In the genomic region with DNA sequence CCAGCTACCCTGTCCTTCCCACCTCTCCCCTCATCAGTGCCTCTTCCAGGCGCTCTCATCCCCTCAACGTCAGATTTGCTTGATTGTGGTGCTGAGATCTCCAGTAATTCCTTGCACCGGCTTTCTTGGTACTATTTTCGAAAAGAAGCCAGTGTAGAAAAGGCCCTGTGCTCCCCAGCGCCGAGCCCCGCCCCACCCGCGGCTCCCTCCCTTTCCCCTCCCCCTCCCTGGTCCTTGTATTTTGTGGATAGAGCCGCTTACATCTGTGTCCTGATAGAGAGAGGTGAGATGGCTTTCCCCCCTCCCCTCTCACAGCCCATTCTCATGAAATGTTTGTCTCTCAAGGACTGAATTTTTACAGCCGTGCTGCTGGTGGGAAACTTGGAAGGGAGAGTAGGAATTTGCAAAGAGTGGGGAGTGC, we compare ENCODE assay signal across 9 mouse cellular contexts.
DNase-seq lines count a peak whose midpoint lies in the region; ATAC-seq lines count a peak whose summit lies in the region.
"Had no signal": no experiment of that assay in that cellular context is flagged by ENCODE, and none has a peak within 500 bp of the region (broad histone marks: within the 10 kb centered on the region; RNA-seq: fewer than 3 reads in every experiment).

No protein-coding gene starts in this region.

- no peaks in the 10 kb centered on the region for H3K9me3 ChIP-seq in heart, embryonic 11.5 days (replicated peaks; ENCODE audit: control insufficient read depth, low read length)
- H3K9me3 ChIP-seq in liver, embryonic 11.5 days (ENCODE audit: control insufficient read depth, low read length), result no peaks in the 10 kb centered on the region

- peak overlapping the region; percentile 52 for H3K4me2 ChIP-seq in heart, embryonic 11.5 days
- 0 out of 2 replicates have a peak overlapping the region, but pooled peaks have one; percentile 6 for H3K4me2 ChIP-seq in liver, embryonic 11.5 days

- H3K4me1 ChIP-seq in heart, embryonic 11.5 days (ENCODE audit: control insufficient read depth, insufficient read depth, low read length), result peaks cover 6% of the 10 kb centered on the region
- no peaks in the 10 kb centered on the region for H3K4me1 ChIP-seq in liver, embryonic 11.5 days (replicated peaks; ENCODE audit: control insufficient read depth, insufficient read depth, low read length)

- H3K36me3 ChIP-seq in heart, embryonic 11.5 days (ENCODE audit: control insufficient read depth, insufficient read depth, low read length), result no peaks in the 10 kb centered on the region
- no peaks in the 10 kb centered on the region for H3K36me3 ChIP-seq in liver, embryonic 11.5 days (ENCODE audit: control insufficient read depth, insufficient read depth, low read length)

- H3K9ac ChIP-seq in heart, embryonic 11.5 days (ENCODE audit: low read depth, low read length), result peak overlapping the region; percentile 43; the same call in 1 of the 2 replicates
- H3K9ac ChIP-seq in liver, embryonic 11.5 days (ENCODE audit: low read depth, low read length), result no peak overlapping the region

- WGBS in heart, embryonic 11.5 days (ENCODE audit: insufficient replicate concordance), result 2% methylated on average over 11 of the region's 11 CpGs
- 5% methylated on average over 11 of the region's 11 CpGs for WGBS in liver, embryonic 11.5 days

- H3K27me3 ChIP-seq in heart, embryonic 11.5 days (ENCODE audit: control insufficient read depth, insufficient read depth, low read length), result no peaks in the 10 kb centered on the region; the same call in 1 of the 2 replicates
- H3K27me3 ChIP-seq in liver, embryonic 11.5 days (replicated peaks; ENCODE audit: control insufficient read depth, insufficient read depth, low read length), result no peaks in the 10 kb centered on the region; the same call in 1 of the 2 replicates

- H3K27ac ChIP-seq in heart, embryonic 11.5 days (ENCODE audit: low read depth, low read length), result no peak overlapping the region
- peak overlapping the region; percentile 22; the same call in 1 of the 2 replicates for H3K27ac ChIP-seq in liver, embryonic 11.5 days (ENCODE audit: low read depth, low read length)

- ATAC-seq in heart, embryonic 11.5 days (replicated peaks; ENCODE audit: insufficient number of reproducible peaks, low FRiP score, low TSS enrichment), result no peak
- ATAC-seq in liver, embryonic 11.5 days (replicated peaks; ENCODE audit: low FRiP score), result no peak

- peak overlapping the region; percentile 18; the same call in 1 of the 2 replicates for H3K4me3 ChIP-seq in heart, embryonic 11.5 days (ENCODE audit: low read depth, low read length)
- H3K4me3 ChIP-seq in liver, embryonic 11.5 days (ENCODE audit: low read depth, low read length), result no peak overlapping the region

- DNase-seq in retina, postnatal 1 day, result peak; percentile 55
- no peak for DNase-seq in retina, embryonic 14.5 days (ENCODE audit: low spot score)
- no peak for DNase-seq in liver, embryonic 11.5 days (ENCODE audit: low spot score)
- DNase-seq in right cerebral cortex, postnatal 14 days, result no peak
- no peak for DNase-seq in layer of hippocampus, postnatal 10 days (ENCODE audit: low spot score in 2 of 2)
- DNase-seq in cerebellum, postnatal 36 days, result no peak
- no peak for DNase-seq in frontal cortex, postnatal 10 days (ENCODE audit: low spot score in 2 of 2)
- DNase-seq: right cerebral cortex, postnatal 4 days had no signal
